Mouse (Mus musculus) hindbrain, embryonic 15.5 days (tissue): ENCODE data around the gene Pde4d. TPM values are rescaled to one million over a fixed set of nuclear protein-coding genes. Genes with fewer than 3 reads are reported as not detected.

Experiments
- ATAC-seq: fragments of 200-750 bp; cut with Nextera tagmentation; 2 replicates; pipeline ENCODE4 v1.8.0; 2017; ENCODE audit warnings: low read depth, moderate number of reproducible peaks, moderate TSS enrichment; ENCODE audit not compliant: low FRiP score
- H3K27ac ChIP-seq: fragments of 300-500 bp; sonication (generic); replicated peaks from 2 replicates; pipeline ENCODE4 v1.5.1; 2015; ENCODE audit warnings: mild to moderate bottlenecking, inconsistent platforms
- H3K27me3 ChIP-seq: fragments of 300-500 bp; sonication (generic); 2 replicates; pipeline ENCODE4 v1.6.1; 2015; ENCODE audit warnings: control low read depth, inconsistent platforms
- H3K36me3 ChIP-seq: fragments of 300-500 bp; sonication (generic); 2 replicates; pipeline ENCODE4 v1.6.1; 2015; ENCODE audit warnings: control low read depth, inconsistent platforms
- H3K4me1 ChIP-seq: fragments of 300-500 bp; sonication (generic); replicated peaks from 2 replicates; pipeline ENCODE4 v1.6.1; 2015; ENCODE audit warnings: control low read depth, inconsistent platforms
- H3K4me2 ChIP-seq: fragments of 300-500 bp; sonication (generic); 2 replicates; pipeline ENCODE4 v1.6.1; 2015; ENCODE audit warnings: moderate library complexity, mild to moderate bottlenecking, inconsistent platforms
- H3K4me3 ChIP-seq: fragments of 300-500 bp; sonication (generic); 2 replicates; pipeline ENCODE4 v1.5.1; 2015; ENCODE audit warnings: mild to moderate bottlenecking, inconsistent platforms
- H3K9ac ChIP-seq: fragments of 300-500 bp; sonication (generic); 2 replicates; pipeline ENCODE4 v1.6.1; 2015; ENCODE audit warnings: inconsistent platforms
- H3K9me3 ChIP-seq: fragments of 300-500 bp; sonication (generic); 2 replicates; pipeline ENCODE4 v1.6.1; 2016; ENCODE audit warnings: control low read depth, inconsistent platforms
- WGBS: fragments of 180-500 bp; shearing (Covaris S2); methylation state at CpG from one replicate; pipeline ENCODE4 v1.1.7; 2015; 5-methylcytosine and 5-hydroxymethylcytosine counted together
- polyA plus RNA-seq: library from polyadenylated mRNA; unstranded; fragments of >200 nt; fragmentation: Nextera tagmentation; extraction: Ambion mirVana; gene quantifications from 2 replicates; pipeline ENCODE4 v1.2.1, GENCODE M21; 2015

Gene Pde4d
- polyA plus RNA-seq, 1 experiment from 2014 or later = 19.4 TPM

DNA sequence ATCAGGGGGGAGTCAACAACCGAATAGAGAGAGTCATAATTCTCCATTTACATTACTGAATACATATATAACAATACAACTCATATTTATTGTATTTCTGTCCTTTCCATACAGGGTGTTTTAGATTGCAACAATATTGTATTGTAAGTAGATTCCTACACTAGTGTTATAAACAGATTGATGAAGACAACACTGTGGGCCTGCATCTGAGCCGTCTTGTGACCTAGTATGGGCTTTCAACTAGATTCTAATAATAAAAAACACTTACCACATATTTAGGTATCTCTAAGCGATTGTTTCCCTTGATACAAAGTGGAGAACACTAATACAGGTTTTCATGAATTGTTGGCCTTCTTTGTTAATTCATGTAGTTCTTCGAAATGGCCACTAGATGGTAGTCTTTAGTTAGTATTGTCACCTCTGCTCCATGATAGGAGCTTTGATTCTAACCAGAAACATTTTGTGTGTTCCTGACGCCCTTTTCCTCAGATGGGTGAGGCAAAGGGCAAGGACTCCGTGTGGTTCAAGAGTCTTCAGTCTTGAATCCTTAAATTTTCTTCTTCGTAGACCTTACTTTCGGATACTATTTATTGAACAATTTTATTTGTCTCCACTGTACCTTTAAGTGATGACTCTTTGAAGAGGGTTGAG is 779.3 kb downstream of the Pde4d start:
- Histone ChIP-seq H3K9me3 (no peaks in the 10 kb centered on the region), H3K27me3 (no peaks in the 10 kb centered on the region), H3K4me1 (peaks cover 9% of the 10 kb centered on the region), H3K4me2 (peak overlapping the region; percentile 36), H3K27ac (no peak overlapping the region), H3K36me3 (no peaks in the 10 kb centered on the region), H3K4me3 (no peak overlapping the region), H3K9ac (no peak overlapping the region)
- peak; percentile 74 for ATAC-seq
- 28% methylated on average over 8 of the region's 8 CpGs for WGBS

DNA sequence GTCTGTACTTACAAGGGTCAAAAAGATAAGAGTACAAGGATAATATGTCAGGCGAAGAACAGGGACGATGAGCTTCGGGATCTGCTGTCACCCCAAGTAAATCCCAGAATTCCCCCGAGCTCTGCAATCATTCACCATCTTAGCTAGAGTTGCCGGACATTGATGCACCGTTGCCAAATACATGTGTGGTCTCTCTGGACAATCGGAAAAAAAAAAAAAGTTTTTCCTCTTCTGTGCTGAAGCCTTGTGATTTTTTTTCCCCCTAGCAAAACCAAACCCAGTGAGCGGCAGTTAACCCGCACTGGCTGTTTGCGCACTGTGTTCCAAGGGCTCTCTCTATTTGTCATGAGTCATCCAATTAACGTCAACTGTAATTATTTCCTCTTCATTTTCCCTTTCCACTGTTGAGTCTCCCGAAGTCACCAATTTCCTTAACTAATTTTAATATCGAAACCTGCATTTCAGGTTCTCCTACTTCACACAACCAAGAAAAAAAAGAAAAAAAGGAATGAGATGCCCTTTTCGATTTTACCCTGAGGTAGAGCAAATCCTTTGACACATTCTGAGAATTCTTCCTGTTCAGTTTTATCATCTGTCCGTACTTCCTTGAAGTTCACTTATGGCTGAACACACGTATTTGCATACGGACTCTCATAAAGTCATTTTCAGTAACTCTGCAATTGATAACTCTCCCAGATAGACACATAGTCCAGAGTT is 780.0 kb downstream of the Pde4d start:
- no peak overlapping the region for H3K4me3 ChIP-seq
- H3K4me2 ChIP-seq = peak overlapping the region; percentile 36
- no peaks in the 10 kb centered on the region for H3K27me3 ChIP-seq
- H3K27ac ChIP-seq = no peak overlapping the region
- ATAC-seq = peak; percentile 68; the same call in 1 of the 2 replicates
- H3K9me3 ChIP-seq = no peaks in the 10 kb centered on the region
- H3K4me1 ChIP-seq = peaks cover 14% of the 10 kb centered on the region
- 70% methylated on average over 17 of the region's 17 CpGs for WGBS
- no peak overlapping the region for H3K9ac ChIP-seq
- no peaks in the 10 kb centered on the region for H3K36me3 ChIP-seq

DNA sequence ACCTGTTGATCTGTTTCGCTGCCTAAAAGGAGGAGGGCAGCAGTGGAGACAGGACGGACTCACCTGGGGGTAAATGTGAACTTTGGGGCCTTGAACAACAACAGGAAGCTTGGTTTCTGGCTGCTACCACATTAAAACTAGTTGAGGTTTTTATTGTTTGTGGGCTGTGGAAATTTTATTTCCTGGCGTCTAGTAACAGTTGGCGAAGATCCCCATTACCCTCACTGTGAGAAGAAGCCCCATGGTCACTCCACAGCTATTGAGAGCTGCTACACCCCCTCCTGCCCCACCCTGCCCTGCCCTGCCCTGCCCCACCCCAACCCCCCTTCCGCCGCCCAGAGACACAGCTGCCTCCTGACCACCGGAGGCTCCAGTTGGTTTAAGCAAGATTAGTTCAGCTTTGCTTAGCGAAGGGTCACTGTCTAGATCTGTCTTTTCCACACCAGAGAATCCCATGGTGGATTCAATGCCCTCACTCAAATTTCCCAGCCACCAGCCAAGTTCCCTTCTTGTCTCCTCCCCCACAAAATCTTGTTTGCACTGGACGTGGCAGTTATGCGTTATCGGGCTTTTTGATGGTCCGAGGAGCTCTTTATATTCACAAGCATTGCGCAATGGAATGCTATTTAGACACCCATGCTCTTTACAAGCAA is 780.7 kb downstream of the Pde4d start:
- Histone ChIP-seq H3K4me3 (no peak overlapping the region), H3K4me2 (no peak overlapping the region), H3K36me3 (no peaks in the 10 kb centered on the region), H3K9ac (no peak overlapping the region), H3K27me3 (no peaks in the 10 kb centered on the region), H3K9me3 (no peaks in the 10 kb centered on the region), H3K27ac (no peak overlapping the region), H3K4me1 (peaks cover 14% of the 10 kb centered on the region)
- no peak for ATAC-seq
- WGBS = 61% methylated on average over 13 of the region's 13 CpGs

DNA sequence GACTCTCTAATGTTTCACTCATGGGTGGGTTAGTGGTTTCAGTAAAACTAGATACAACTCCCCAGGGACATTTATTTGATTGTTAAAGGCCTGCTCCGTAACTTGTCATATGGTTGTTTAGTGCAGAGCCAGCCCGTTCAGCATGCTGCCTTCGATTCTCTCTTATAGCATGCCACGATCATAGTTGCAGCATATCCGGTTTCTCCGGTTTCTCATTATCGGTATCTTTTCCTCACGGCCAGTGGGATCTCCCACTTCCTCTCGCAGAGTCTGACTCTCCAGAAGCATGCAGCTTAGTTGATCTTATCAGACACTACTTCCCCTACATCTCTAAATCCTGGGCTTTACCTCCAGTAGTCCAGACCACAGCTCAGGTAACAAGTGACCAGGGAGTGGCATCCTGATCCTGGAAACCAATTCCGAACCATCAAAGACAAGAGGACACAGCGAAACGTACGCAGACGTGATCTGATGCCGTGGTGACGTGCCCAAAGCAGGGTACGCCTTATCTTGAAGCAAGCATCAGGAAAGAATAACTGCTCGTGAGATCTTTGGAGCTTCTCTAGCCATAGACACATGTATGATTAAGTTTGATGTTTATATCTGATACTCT is 782.2 kb downstream of the Pde4d start:
- 87% methylated on average over 18 of the region's 18 CpGs for WGBS
- H3K27ac ChIP-seq = no peak overlapping the region
- ATAC-seq = no peak
- H3K4me3 ChIP-seq = no peak overlapping the region
- no peaks in the 10 kb centered on the region for H3K27me3 ChIP-seq
- no peak overlapping the region for H3K9ac ChIP-seq
- no peak overlapping the region for H3K4me2 ChIP-seq
- peaks cover 14% of the 10 kb centered on the region for H3K4me1 ChIP-seq
- no peaks in the 10 kb centered on the region for H3K9me3 ChIP-seq
- H3K36me3 ChIP-seq = no peaks in the 10 kb centered on the region

DNA sequence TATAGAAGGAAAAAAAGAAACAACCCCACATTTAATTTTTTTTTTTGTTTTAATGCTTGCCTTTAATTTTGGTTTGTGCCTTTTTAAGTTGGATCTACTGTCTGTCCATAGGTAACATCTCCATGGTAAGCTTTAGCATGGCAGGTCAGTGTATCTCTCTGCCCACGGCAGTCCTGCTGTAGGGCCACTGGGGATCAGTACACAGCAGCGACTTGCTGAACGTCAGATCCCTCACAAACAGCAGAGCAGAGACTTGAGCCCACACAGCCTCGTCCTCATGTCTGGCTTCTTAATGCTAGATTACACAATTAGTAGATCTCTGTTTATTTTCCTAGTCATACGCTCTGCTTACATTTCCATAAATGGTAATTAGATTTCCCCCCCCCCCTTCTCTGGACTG is 782.8 kb downstream of the Pde4d start:
- H3K4me2 ChIP-seq = no peak overlapping the region
- no peaks in the 10 kb centered on the region for H3K36me3 ChIP-seq
- H3K4me3 ChIP-seq = no peak overlapping the region
- WGBS = 73% methylated on average over 5 of the region's 5 CpGs
- H3K9me3 ChIP-seq = no peaks in the 10 kb centered on the region
- H3K9ac ChIP-seq = no peak overlapping the region
- H3K4me1 ChIP-seq = peaks cover 14% of the 10 kb centered on the region
- no peak for ATAC-seq
- no peak overlapping the region for H3K27ac ChIP-seq
- no peaks in the 10 kb centered on the region for H3K27me3 ChIP-seq

DNA sequence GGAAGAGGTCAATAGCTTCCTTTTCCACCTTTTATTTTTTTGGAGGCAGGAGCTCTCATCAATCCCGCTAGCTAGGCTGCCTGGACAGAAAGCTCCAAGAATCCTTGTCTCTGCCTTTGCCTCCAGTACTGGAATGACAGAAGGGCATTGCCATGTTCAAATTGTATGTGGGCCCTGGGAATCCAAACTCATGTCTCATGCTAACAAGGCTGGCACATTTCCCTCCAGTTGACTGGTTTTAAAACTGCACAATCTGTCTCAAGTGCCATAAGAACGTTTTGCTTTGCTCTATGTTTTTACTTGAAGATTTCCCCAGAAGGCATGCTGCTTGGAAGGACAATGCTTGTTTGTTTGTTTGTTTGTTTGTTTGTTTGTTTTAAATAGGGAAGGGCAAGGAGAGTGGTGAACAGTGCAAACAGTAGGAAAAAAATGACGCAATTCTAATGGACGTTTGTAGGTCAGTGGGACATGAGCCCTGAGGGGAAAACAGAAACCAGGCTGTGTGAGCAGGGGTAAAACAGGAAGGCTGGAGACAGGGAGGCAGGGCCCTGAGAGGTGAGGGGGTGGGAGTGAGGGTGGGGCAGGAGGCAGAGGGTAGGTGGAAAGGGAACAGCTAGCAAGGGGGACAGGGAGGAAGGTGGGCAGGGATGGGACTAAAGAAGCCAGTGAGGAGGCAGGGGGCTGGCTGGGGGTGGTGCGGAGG is 784.3 kb downstream of the Pde4d start:
- peaks cover 14% of the 10 kb centered on the region for H3K4me1 ChIP-seq
- H3K27ac ChIP-seq = no peak overlapping the region
- 52% methylated on average over 5 of the region's 5 CpGs for WGBS
- H3K27me3 ChIP-seq = no peaks in the 10 kb centered on the region
- no peak overlapping the region for H3K9ac ChIP-seq
- no peaks in the 10 kb centered on the region for H3K9me3 ChIP-seq
- H3K4me2 ChIP-seq = no peak overlapping the region
- ATAC-seq = no peak
- no peaks in the 10 kb centered on the region for H3K36me3 ChIP-seq
- no peak overlapping the region for H3K4me3 ChIP-seq

DNA sequence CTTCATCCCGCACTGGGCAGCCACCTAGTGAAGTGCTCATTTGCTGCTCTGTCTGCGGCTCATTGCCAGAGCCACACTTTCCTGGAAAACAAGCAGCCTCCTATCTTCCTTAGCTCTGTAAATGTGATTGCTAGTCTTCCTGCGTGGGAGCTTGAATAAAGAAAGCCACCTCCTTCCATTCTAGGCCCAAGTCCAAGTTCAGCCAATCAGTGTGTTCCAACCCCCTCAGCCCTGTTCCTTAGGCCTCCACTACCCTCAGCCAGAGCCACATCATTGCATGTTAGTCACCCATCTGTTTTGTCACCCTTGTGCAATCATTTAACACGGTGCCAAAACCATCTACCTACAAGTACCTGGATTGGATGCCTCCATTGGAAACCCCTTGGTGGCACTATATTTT is 786.3 kb downstream of the Pde4d start:
- H3K4me2 ChIP-seq = no peak overlapping the region
- H3K9ac ChIP-seq = no peak overlapping the region
- H3K9me3 ChIP-seq = no peaks in the 10 kb centered on the region
- H3K4me3 ChIP-seq = no peak overlapping the region
- no peak overlapping the region for H3K27ac ChIP-seq
- no peaks in the 10 kb centered on the region for H3K27me3 ChIP-seq
- WGBS = 73% methylated on average over 4 of the region's 4 CpGs
- peaks cover 7% of the 10 kb centered on the region for H3K4me1 ChIP-seq
- no peaks in the 10 kb centered on the region for H3K36me3 ChIP-seq
- no peak for ATAC-seq

DNA sequence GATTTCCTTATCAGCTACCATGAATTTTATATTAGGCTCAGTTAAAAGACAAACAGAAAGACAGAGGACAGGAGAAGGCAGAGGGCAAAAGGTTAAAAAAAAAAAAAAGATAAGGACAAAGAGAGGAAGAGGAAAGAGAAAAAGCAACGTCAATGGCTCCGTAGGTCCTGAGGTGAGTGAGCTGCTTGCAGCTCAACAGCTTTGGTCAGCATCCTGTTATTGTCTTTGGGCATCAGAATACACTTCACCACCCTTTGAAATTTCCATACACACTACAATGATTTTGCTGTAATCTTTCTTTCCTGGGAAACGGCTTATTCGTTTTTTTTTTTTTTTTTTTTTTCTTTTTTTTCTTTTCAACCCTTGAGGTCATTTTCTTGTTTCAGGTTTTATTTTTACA is 788.9 kb downstream of the Pde4d start:
- no peak overlapping the region for H3K4me2 ChIP-seq
- no peak overlapping the region for H3K9ac ChIP-seq
- no peaks in the 10 kb centered on the region for H3K27me3 ChIP-seq
- ATAC-seq = no peak
- no peak overlapping the region for H3K27ac ChIP-seq
- no peaks in the 10 kb centered on the region for H3K9me3 ChIP-seq
- H3K4me1 ChIP-seq = peaks cover 17% of the 10 kb centered on the region
- H3K4me3 ChIP-seq = no peak overlapping the region
- no peaks in the 10 kb centered on the region for H3K36me3 ChIP-seq
- 69% methylated on average over 4 of the region's 4 CpGs for WGBS

DNA sequence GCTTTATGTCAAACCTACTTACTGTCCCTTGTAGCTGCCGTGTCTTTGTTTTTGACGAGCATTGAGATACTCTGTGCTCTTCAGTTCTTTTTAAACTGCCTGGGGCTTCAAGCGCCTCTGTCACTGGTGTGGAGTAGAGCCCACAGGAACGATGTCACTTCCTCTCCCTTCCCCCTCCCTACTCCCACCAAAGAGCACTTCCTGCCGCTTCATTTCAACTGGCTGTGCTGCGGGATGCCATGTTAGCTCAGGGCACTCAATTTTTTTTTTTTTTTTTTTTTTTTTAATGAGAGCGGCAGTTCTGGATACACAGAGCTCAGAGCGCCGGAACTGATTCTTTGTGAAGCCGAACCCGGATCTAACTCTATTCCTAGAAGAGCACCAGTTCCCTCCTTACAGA is 789.5 kb downstream of the Pde4d start:
- Histone ChIP-seq H3K4me1 (peaks cover 12% of the 10 kb centered on the region), H3K27ac (no peak overlapping the region), H3K4me3 (no peak overlapping the region), H3K9ac (no peak overlapping the region), H3K9me3 (no peaks in the 10 kb centered on the region), H3K36me3 (no peaks in the 10 kb centered on the region), H3K4me2 (peak overlapping the region; percentile 28; the same call in 1 of the 2 replicates), H3K27me3 (no peaks in the 10 kb centered on the region)
- WGBS = 63% methylated on average over 11 of the region's 11 CpGs
- ATAC-seq = peak; percentile 31; the same call in 1 of the 2 replicates

DNA sequence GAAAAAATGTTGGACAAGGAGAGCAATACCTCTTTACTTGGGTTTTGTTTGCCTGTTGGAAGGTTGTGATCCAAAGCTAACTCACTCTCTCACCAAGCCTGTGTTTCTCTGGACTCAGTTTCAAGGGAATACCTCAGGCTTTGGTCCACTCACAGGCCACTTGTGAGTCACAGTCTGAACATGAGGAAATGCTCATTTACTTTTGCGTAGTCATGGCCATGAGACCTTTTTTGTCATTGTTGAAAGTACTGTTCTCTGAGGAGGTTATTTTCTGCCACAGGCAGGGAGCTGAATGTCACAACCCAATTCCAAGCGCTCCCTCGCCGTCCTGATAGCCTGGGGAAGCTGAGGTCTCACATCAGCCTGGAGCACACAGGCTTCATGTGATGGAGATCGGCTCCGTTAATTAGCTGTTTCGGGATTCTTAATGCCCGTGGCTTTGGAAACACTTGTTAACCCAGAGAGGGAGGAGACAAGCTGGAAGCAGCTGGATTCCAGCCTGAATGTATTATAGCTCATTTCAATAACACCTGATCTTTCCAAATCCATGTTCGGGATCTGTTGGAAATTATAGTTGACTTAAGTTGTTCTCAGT is 792.8 kb downstream of the Pde4d start:
- WGBS = 70% methylated on average over 9 of the region's 9 CpGs
- Histone ChIP-seq H3K4me3 (no peak overlapping the region), H3K27ac (no peak overlapping the region), H3K4me1 (peaks cover 10% of the 10 kb centered on the region), H3K9me3 (no peaks in the 10 kb centered on the region), H3K4me2 (0 out of 2 replicates have a peak overlapping the region, but pooled peaks have one; percentile 2), H3K36me3 (no peaks in the 10 kb centered on the region), H3K9ac (no peak overlapping the region), H3K27me3 (no peaks in the 10 kb centered on the region)
- no peak for ATAC-seq

DNA sequence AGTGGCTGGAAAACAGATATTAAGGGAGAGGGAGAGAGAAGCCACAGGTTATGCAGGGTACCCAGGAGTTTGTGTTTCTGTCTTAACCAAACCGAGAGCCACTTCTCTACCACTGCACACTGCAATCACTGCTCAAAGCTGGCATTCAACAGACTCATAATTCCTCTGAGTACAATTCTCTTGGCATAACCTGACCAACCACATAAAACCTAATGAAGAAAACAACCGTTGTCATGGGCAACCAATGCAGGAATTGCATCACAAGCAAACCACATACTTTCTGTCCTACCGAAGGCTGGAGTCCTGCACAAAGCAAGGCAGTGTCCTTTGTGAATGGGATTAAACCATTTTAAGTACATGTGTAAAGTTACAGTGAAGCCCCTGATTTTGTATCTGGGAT is 793.4 kb downstream of the Pde4d start:
- WGBS = 47% methylated on average over 3 of the region's 3 CpGs
- H3K9me3 ChIP-seq = no peaks in the 10 kb centered on the region
- peaks cover 10% of the 10 kb centered on the region for H3K4me1 ChIP-seq
- H3K27ac ChIP-seq = no peak overlapping the region
- H3K4me3 ChIP-seq = no peak overlapping the region
- no peaks in the 10 kb centered on the region for H3K27me3 ChIP-seq
- H3K9ac ChIP-seq = no peak overlapping the region
- no peak for ATAC-seq
- no peak overlapping the region for H3K4me2 ChIP-seq
- H3K36me3 ChIP-seq = no peaks in the 10 kb centered on the region
